Comparison of ENCODE assay signal across 8 mouse cellular contexts in genomic region chrX:75673586-75673919, GRCm38 (mm10).
DNase-seq lines count a peak whose midpoint lies in the region; ATAC-seq and TF ChIP-seq lines count a peak whose summit lies in the region.

No protein-coding gene starts in this region.

- WGBS in kidney, postnatal 0 days: 40% methylated on average over 13 of the region's 13 CpGs
- 54% methylated on average over 13 of the region's 13 CpGs for WGBS in hindbrain, embryonic 11.5 days
- WGBS in midbrain, embryonic 13.5 days: 56% methylated on average over 13 of the region's 13 CpGs

- no peaks in the 10 kb centered on the region for H3K27me3 ChIP-seq in kidney, postnatal 0 days (ENCODE audit: insufficient read depth, low read length)
- no peaks in the 10 kb centered on the region for H3K27me3 ChIP-seq in hindbrain, embryonic 11.5 days (ENCODE audit: control insufficient read depth, insufficient read depth, low read length)
- H3K27me3 ChIP-seq in midbrain, embryonic 13.5 days: no peaks in the 10 kb centered on the region

- H3K9me3 ChIP-seq in kidney, postnatal 0 days (replicated peaks; ENCODE audit: low read length): no peaks in the 10 kb centered on the region
- H3K9me3 ChIP-seq in hindbrain, embryonic 11.5 days (ENCODE audit: control insufficient read depth, low read length): no peaks in the 10 kb centered on the region
- no peaks in the 10 kb centered on the region for H3K9me3 ChIP-seq in midbrain, embryonic 13.5 days

- H3K4me1 ChIP-seq in kidney, postnatal 0 days (replicated peaks; ENCODE audit: insufficient read depth, low read length): no peaks in the 10 kb centered on the region
- H3K4me1 ChIP-seq in hindbrain, embryonic 11.5 days (replicated peaks; ENCODE audit: control insufficient read depth, insufficient read depth, low read length): no peaks in the 10 kb centered on the region
- H3K4me1 ChIP-seq in midbrain, embryonic 13.5 days (replicated peaks): no peaks in the 10 kb centered on the region

- peak overlapping the region; percentile 58; the same call in 1 of the 2 replicates for H3K9ac ChIP-seq in kidney, postnatal 0 days (ENCODE audit: low read depth, low read length)
- 0 out of 2 replicates have a peak overlapping the region, but pooled peaks have one; percentile 11 for H3K9ac ChIP-seq in hindbrain, embryonic 11.5 days (ENCODE audit: low read depth, low read length)
- peak overlapping the region; percentile 19; the same call in 1 of the 2 replicates for H3K9ac ChIP-seq in midbrain, embryonic 13.5 days (replicated peaks)

- peak overlapping the region; percentile 44 for H3K4me2 ChIP-seq in kidney, postnatal 0 days (ENCODE audit: low read length)
- H3K4me2 ChIP-seq in hindbrain, embryonic 11.5 days (replicated peaks; ENCODE audit: low read depth, low read length): 0 out of 2 replicates have a peak overlapping the region, but pooled peaks have one; percentile 14
- H3K4me2 ChIP-seq in midbrain, embryonic 13.5 days (replicated peaks): peak overlapping the region; percentile 34

- H3K27ac ChIP-seq in kidney, postnatal 0 days: no peak overlapping the region
- no peak overlapping the region for H3K27ac ChIP-seq in hindbrain, embryonic 11.5 days (ENCODE audit: low read depth, low read length)
- H3K27ac ChIP-seq in midbrain, embryonic 13.5 days: no peak overlapping the region

- no peak for DNase-seq in kidney, postnatal 0 days (ENCODE audit: low spot score)
- no peak for DNase-seq in kidney, adult 11 months
- no peak for DNase-seq in brain, embryonic 14.5 days (ENCODE audit: low read depth)
- no peak for DNase-seq in hindbrain, embryonic 11.5 days (ENCODE audit: low spot score)
- no peak for DNase-seq in layer of hippocampus, postnatal 14 days (ENCODE audit: low spot score in 2 of 2)
- no peak for DNase-seq in B cell, adult 2 months
- no peak for DNase-seq in frontal cortex, adult 2 months (ENCODE audit: extremely low spot score in 1 of 2, low spot score in 1 of 2)

- TF ChIP-seq POLR2A in brain, embryonic 14.5 days (IDR thresholded peaks at IDR 0.05; ENCODE audit: borderline replicate concordance, extremely low read depth, insufficient read depth, insufficient read length, poor library complexity, severe bottlenecking): no peak

- H3K36me3 ChIP-seq in kidney, postnatal 0 days (ENCODE audit: insufficient read depth, low read length): no peaks in the 10 kb centered on the region
- no peaks in the 10 kb centered on the region for H3K36me3 ChIP-seq in hindbrain, embryonic 11.5 days (ENCODE audit: control insufficient read depth, insufficient read depth, low read length)
- H3K36me3 ChIP-seq in midbrain, embryonic 13.5 days: no peaks in the 10 kb centered on the region

- TF ChIP-seq CTCF in kidney, postnatal 0 days (IDR thresholded peaks at IDR 0.05; ENCODE audit: low read depth): no peak
- peak; percentile 59; the same call in 1 of the 2 replicates for TF ChIP-seq CTCF in brain, embryonic 14.5 days (IDR thresholded peaks at IDR 0.05; ENCODE audit: borderline replicate concordance, extremely low read depth, insufficient read depth, insufficient read length)

- H3K4me3 ChIP-seq in kidney, postnatal 0 days (replicated peaks; ENCODE audit: low read depth, low read length): peak overlapping the region; percentile 18
- H3K4me3 ChIP-seq in hindbrain, embryonic 11.5 days (ENCODE audit: low read depth, low read length): no peak overlapping the region
- peak overlapping the region; percentile 24 for H3K4me3 ChIP-seq in midbrain, embryonic 13.5 days (replicated peaks)

- no peak for ATAC-seq in kidney, postnatal 0 days (replicated peaks; ENCODE audit: low FRiP score, low read depth)
- ATAC-seq in hindbrain, embryonic 11.5 days (ENCODE audit: low FRiP score): no peak
- ATAC-seq in midbrain, embryonic 13.5 days: no peak
